Mouse (Mus musculus) embryonic facial prominence, embryonic 13.5 days (tissue): ENCODE data around the gene Ltbr. TPM values are rescaled to one million over a fixed set of nuclear protein-coding genes. Genes with fewer than 3 reads are reported as not detected.
A peak's percentile ranks its signal among the peaks of the same experiment; 100 is the strongest.

ENCODE experiments used
- ATAC-seq: fragments of 200-750 bp; cut with Nextera tagmentation; 2 replicates; pipeline ENCODE4 v1.8.0; 2017; ENCODE audit warnings: low read depth; ENCODE audit not compliant: insufficient number of reproducible peaks, insufficient read depth, low FRiP score, low TSS enrichment
- H3K27ac ChIP-seq: fragments of 300-500 bp; sonication (generic); 2 replicates; pipeline ENCODE4 v1.5.1; 2015; ENCODE audit warnings: moderate library complexity, mild to moderate bottlenecking, inconsistent platforms
- H3K27me3 ChIP-seq: fragments of 300-500 bp; sonication (generic); 2 replicates; pipeline ENCODE4 v1.6.1; 2015; ENCODE audit warnings: mild to moderate bottlenecking, inconsistent platforms
- H3K36me3 ChIP-seq: fragments of 300-500 bp; sonication (generic); 2 replicates; pipeline ENCODE4 v1.6.1; 2015; ENCODE audit warnings: mild to moderate bottlenecking, inconsistent platforms
- H3K4me1 ChIP-seq: fragments of 300-500 bp; sonication (generic); 2 replicates; pipeline ENCODE4 v1.6.1; 2015; ENCODE audit warnings: inconsistent platforms
- H3K4me2 ChIP-seq: fragments of 300-500 bp; sonication (generic); 2 replicates; pipeline ENCODE4 v1.6.1; 2015; ENCODE audit warnings: moderate library complexity, mild to moderate bottlenecking, inconsistent platforms
- H3K4me3 ChIP-seq: fragments of 300-500 bp; sonication (generic); 2 replicates; pipeline ENCODE4 v1.5.1; 2015; ENCODE audit warnings: mild to moderate bottlenecking, inconsistent platforms
- H3K9ac ChIP-seq: fragments of 300-500 bp; sonication (generic); 2 replicates; pipeline ENCODE4 v1.6.1; 2015; ENCODE audit warnings: mild to moderate bottlenecking, inconsistent platforms
- H3K9me3 ChIP-seq: fragments of 300-500 bp; sonication (generic); 2 replicates; pipeline ENCODE4 v1.6.1; 2016; ENCODE audit warnings: inconsistent platforms
- WGBS: fragments of 180-500 bp; shearing (Covaris S2); methylation state at CpG from one replicate; pipeline ENCODE4 v1.1.7; 2015; ENCODE audit warnings: mixed read lengths; 5-methylcytosine and 5-hydroxymethylcytosine counted together
- polyA plus RNA-seq: library from polyadenylated mRNA; unstranded; fragments of >200 nt; fragmentation: Nextera tagmentation; extraction: Ambion mirVana; gene quantifications from 2 replicates; pipeline ENCODE4 v1.2.1, GENCODE M21; 2015

The Ltbr gene
- polyA plus RNA-seq, 1 experiment from 2014 or later, result 33.1 TPM

GRCm38 (mm10) chr6:125352811-125353210 lies 39.1 kb upstream of the Ltbr start:
- ATAC-seq, result no peak
- H3K27me3 ChIP-seq, result no peaks in the 10 kb centered on the region
- H3K27ac ChIP-seq, result no peak overlapping the region
- H3K9me3 ChIP-seq, result no peaks in the 10 kb centered on the region
- H3K4me3 ChIP-seq, result no peak overlapping the region
- WGBS, result 49% methylated on average over 4 of the region's 4 CpGs
- no peak overlapping the region for H3K9ac ChIP-seq
- H3K4me2 ChIP-seq, result no peak overlapping the region
- H3K4me1 ChIP-seq, result peaks cover 69% of the 10 kb centered on the region
- H3K36me3 ChIP-seq, result peaks cover 9% of the 10 kb centered on the region

GRCm38 (mm10) chr6:125352046-125352384 lies 38.3 kb upstream of the Ltbr start:
- Histone ChIP-seq H3K27me3 (no peaks in the 10 kb centered on the region), H3K27ac (no peak overlapping the region), H3K9me3 (no peaks in the 10 kb centered on the region), H3K4me3 (no peak overlapping the region), H3K9ac (peak overlapping the region; percentile 46; the same call in 1 of the 2 replicates), H3K36me3 (peaks cover under 1% of the 10 kb centered on the region), H3K4me1 (peaks cover 69% of the 10 kb centered on the region), H3K4me2 (peak overlapping the region; percentile 90)
- 68% methylated on average over 5 of the region's 5 CpGs for WGBS
- ATAC-seq, result no peak

DNA sequence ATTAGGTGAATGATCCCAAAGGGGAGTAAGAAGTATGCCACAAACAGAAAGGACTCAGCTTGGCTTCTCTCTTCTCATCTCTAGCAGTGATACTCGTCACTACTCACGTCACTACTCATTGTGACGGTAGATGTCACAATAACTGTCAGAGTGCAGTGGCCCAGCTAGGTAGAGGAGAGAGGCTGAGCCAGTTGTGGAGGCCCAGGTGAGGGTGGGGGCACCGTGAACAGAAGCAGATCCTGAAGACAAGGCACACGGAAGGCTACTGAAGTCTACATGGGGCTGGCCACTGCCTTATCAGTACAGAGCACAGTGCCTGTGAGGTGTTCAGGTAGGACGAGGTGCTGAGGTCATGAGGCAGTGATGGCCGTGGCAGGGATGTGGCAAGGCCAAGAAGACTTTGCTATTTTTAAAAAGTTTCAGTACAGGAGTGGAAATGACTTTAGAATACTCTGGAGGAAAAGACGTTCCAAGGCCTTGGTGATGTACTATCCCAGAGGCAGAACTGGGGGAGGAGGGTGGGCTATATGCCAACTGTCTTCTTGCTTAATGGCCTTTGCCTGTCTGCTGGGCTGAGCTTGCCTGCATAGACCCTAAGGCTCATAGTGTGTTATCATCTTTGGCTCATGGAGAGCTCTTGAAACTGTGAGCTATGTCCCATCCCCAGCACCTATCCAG lies 37.8 kb upstream of the Ltbr start:
- ATAC-seq, result no peak
- Histone ChIP-seq H3K27me3 (no peaks in the 10 kb centered on the region), H3K9ac (0 out of 2 replicates have a peak overlapping the region, but pooled peaks have one; percentile 46), H3K4me2 (peak overlapping the region; percentile 90), H3K9me3 (no peaks in the 10 kb centered on the region), H3K4me3 (peak overlapping the region; percentile 80; the same call in 1 of the 2 replicates), H3K36me3 (no peaks in the 10 kb centered on the region), H3K27ac (no peak overlapping the region), H3K4me1 (peaks cover 68% of the 10 kb centered on the region)
- WGBS, result 59% methylated on average over 8 of the region's 8 CpGs

DNA sequence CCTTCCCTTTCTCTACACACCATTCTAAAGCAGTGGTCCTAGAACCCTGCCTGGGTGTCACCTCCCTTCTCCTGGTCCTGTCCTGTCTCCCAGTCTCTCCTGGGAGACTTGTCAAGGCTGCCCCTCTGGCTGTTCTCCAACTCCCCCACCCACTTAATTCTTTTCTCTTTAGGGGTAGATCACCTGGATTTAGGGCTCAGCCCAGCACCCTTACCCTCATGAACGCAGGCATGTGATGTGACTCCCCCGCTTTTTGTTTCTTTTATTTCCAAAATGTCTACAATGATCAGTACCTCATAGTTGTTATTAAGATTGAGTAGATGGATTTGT lies 37.3 kb upstream of the Ltbr start:
- peaks cover 63% of the 10 kb centered on the region for H3K4me1 ChIP-seq
- peak overlapping the region; percentile 91 for H3K27ac ChIP-seq
- 64% methylated on average over 2 of the region's 2 CpGs for WGBS

DNA sequence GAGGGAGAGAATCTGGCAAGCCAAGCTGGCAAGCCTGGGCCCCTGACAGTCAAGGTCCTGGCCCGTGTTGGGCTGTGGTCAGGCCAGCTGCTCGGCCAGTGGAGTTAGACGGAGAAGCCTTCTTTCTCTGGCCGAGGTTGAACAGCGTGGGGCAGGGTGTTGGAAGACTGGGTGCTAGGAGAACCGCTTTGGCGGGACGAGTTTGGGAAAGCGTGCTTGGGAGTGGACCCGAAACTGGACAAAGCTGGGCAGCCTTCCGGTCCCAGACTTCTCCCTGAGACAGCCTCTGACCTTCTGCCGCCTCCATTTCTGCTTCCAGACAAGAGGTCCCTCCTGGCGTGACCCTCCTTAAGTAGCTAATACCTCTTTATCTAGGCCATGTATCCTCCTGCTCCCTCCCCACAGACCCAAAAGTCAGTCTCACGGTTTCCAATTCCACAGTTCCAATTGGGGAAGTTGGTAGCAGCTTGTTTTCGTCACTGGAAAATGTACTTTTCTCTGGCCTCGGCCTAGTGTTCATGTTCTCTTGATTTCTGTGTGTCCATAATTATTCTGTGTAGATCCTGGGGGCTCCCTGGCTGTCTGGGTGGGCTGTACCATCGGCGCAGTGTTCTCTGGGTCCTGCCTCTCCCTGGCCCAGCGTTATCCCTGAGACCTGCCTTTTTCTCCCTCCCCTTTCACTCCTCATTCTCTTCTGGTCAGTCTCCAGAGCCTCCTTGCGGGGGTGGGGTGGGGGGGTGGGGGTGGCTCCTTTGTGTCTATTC lies 36.7 kb upstream of the Ltbr start:
- ATAC-seq, result no peak
- peak overlapping the region; percentile 83 for H3K9ac ChIP-seq
- peak overlapping the region; percentile 91 for H3K27ac ChIP-seq
- H3K27me3 ChIP-seq, result no peaks in the 10 kb centered on the region
- peak overlapping the region; percentile 90 for H3K4me2 ChIP-seq
- H3K36me3 ChIP-seq, result no peaks in the 10 kb centered on the region
- peak overlapping the region; percentile 80 for H3K4me3 ChIP-seq
- no peaks in the 10 kb centered on the region for H3K9me3 ChIP-seq
- WGBS, result 2% methylated on average over 20 of the region's 20 CpGs
- H3K4me1 ChIP-seq, result peaks cover 57% of the 10 kb centered on the region

More for the DNA sequence above, 37.3 kb upstream of the Ltbr start:
- no peaks in the 10 kb centered on the region for H3K27me3 ChIP-seq
- peak overlapping the region; percentile 90 for H3K4me2 ChIP-seq
- H3K9ac ChIP-seq, result peak overlapping the region; percentile 83
- no peaks in the 10 kb centered on the region for H3K36me3 ChIP-seq
- no peaks in the 10 kb centered on the region for H3K9me3 ChIP-seq
- no peak for ATAC-seq
- peak overlapping the region; percentile 80 for H3K4me3 ChIP-seq

DNA sequence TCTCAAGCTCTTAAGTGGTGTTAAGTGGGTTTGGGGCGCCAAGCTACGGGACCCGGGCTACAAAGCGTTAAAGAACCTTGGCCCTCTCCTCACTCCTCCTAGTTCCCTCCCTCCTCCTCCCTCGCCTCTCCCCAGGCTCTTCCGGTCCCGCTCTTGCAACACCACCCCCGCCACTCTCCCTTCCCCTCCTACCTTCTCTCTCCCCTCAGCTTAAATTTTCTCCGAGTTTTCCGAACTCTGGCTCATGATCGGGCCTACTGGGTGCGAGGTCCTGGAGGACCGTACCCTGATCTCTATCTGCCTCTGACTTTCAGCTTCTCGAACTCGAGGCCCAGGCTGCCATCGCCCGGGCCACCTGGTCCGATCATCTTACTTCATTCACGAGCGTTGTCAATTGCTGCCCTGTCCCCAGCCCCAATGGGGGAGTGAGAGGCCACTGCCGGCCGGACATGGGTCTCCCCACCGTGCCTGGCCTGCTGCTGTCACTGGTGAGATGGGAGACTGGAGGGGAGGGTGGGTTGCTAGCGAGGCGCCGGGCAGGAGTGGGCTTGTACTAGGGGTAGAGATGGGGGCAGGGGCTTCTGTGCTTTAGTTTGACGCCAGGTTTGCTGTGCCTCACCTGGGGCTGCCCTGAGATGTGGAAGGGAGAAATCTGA lies 36.0 kb upstream of the Ltbr start:
- Histone ChIP-seq H3K27me3 (no peaks in the 10 kb centered on the region), H3K4me3 (peak overlapping the region; percentile 80), H3K4me1 (peaks cover 55% of the 10 kb centered on the region), H3K36me3 (no peaks in the 10 kb centered on the region), H3K9me3 (no peaks in the 10 kb centered on the region), H3K27ac (peak overlapping the region; percentile 91), H3K9ac (peak overlapping the region; percentile 83), H3K4me2 (peak overlapping the region; percentile 90)
- peak; percentile 71 for ATAC-seq
- under 1% methylated on average over 27 of the region's 27 CpGs for WGBS

DNA sequence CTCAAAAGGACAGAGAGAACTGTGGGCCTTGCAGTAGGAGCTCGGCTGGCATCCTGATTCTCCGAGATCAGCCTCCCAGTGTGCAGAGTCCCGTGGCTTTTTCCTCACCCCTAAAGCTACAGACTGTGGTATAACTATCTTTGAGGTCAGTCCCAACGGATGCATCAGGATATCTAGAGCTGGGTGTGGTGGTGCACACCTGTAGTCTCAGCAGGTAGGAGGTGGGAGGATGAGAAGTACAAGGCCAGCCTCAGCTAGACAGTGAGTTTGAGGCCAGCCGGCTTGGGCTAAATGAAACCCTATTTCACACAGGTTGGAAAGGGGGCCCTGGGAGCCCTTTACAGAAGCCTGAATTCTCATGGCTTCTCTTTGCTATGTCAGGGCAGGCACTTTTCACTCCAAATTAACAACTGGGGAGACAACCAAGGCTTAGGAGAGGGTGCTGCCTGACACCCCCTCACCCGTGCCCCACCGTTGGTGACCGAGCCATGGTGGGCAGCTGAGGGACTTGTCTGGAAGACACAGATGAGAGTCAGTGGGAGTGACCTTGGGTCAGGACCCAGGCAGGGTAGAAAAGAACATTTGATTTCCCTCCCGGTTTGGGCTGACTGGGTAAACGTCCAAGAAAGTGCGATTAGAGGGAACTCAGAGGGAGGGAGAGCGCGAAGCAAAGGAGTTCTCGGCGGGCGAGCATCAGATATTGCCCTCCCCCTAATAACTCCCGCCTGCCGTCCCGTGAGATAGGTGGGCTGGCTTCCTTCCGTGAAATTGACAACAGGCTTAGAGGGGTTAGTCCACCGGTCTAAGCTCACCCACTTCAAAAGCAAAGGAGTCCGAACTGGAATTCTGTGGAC lies 35.3 kb upstream of the Ltbr start, which contains the start of gene Tnfrsf1a:
TSS of gene Tnfrsf1a (plus strand) at position 642 of the 854 bp plus-strand sequence.
- peaks cover 54% of the 10 kb centered on the region for H3K4me1 ChIP-seq

DNA sequence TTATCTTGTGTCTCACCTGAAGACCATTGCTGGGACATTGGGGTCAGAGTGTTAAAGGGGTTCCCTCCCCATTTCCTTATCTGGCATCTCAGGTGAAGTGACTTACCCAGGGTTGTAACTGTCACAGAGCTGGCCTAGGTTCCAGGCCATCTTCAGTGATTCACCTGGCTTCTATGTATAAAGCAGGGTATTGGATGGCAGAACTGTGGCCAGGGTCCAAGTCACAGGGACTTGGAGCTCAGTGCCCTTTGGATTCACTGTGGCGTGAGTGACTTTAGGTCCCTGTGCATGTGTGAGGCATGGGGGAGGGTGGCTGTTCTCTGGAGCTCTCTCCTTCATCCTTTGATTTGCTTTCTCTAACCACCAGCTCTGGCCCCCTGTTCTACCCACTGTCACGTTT lies 32.3 kb upstream of the Ltbr start:
- Histone ChIP-seq H3K27me3 (no peaks in the 10 kb centered on the region), H3K9ac (no peak overlapping the region), H3K4me3 (no peak overlapping the region), H3K27ac (no peak overlapping the region), H3K4me2 (no peak overlapping the region), H3K4me1 (peaks cover 40% of the 10 kb centered on the region), H3K9me3 (no peaks in the 10 kb centered on the region), H3K36me3 (no peaks in the 10 kb centered on the region)
- 61% methylated on average over 2 of the region's 2 CpGs for WGBS
- ATAC-seq, result no peak

More for the DNA sequence above, 35.3 kb upstream of the Ltbr start, which contains the start of gene Tnfrsf1a:
- Histone ChIP-seq H3K27me3 (no peaks in the 10 kb centered on the region), H3K9ac (peak within 1 kb of the TSS; percentile 83), H3K4me2 (peak within 1 kb of the TSS; percentile 90), H3K36me3 (no peaks in the 10 kb centered on the region), H3K27ac (peak within 1 kb of the TSS; percentile 91), H3K4me3 (peak within 1 kb of the TSS; percentile 80), H3K9me3 (no peaks in the 10 kb centered on the region)
- 6% methylated on average over 22 of the region's 22 CpGs for WGBS
- no peak for ATAC-seq

DNA sequence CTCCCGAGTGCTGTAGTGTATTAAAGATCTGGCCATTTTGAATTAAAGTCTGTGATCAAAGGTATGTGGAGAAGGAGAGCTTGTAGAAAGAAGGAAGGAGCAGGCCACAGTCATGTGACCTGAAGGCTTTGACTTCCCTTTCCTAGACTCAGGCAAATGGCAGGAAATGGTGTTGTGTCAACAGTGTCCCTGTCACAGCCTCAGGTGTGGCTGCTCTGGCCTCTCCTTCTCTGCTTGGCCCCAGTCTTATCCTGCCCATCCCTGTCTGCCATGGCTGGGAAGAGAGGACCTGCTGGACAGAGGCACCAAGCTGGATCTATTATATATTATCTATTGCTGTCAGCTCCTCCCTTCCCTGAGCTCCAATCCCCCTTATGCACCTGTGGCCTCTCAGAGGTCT lies 31.9 kb upstream of the Ltbr start:
- WGBS, result 56% methylated on average over 1 of the region's 1 CpGs
- ATAC-seq, result no peak
- no peaks in the 10 kb centered on the region for H3K27me3 ChIP-seq
- no peak overlapping the region for H3K27ac ChIP-seq
- H3K9ac ChIP-seq, result no peak overlapping the region
- H3K4me3 ChIP-seq, result no peak overlapping the region
- peaks cover 40% of the 10 kb centered on the region for H3K4me1 ChIP-seq
- no peaks in the 10 kb centered on the region for H3K9me3 ChIP-seq
- H3K36me3 ChIP-seq, result no peaks in the 10 kb centered on the region
- H3K4me2 ChIP-seq, result no peak overlapping the region

GRCm38 (mm10) chr6:125344866-125345265 lies 31.2 kb upstream of the Ltbr start:
- 56% methylated on average over 4 of the region's 4 CpGs for WGBS
- H3K27me3 ChIP-seq, result no peaks in the 10 kb centered on the region

GRCm38 (mm10) chr6:125344084-125344483 lies 30.4 kb upstream of the Ltbr start:
- Histone ChIP-seq H3K27me3 (no peaks in the 10 kb centered on the region), H3K36me3 (no peaks in the 10 kb centered on the region), H3K27ac (no peak overlapping the region; the same call in 1 of the 2 replicates), H3K9me3 (no peaks in the 10 kb centered on the region), H3K4me2 (no peak overlapping the region; the same call in 1 of the 2 replicates), H3K4me3 (no peak overlapping the region), H3K9ac (peak overlapping the region; percentile 32; the same call in 1 of the 2 replicates), H3K4me1 (peaks cover 42% of the 10 kb centered on the region)
- WGBS, result 34% methylated on average over 8 of the region's 8 CpGs
- ATAC-seq, result no peak

More at GRCm38 (mm10) chr6:125344866-125345265, 31.2 kb upstream of the Ltbr start:
- Histone ChIP-seq H3K36me3 (no peaks in the 10 kb centered on the region), H3K4me3 (no peak overlapping the region), H3K4me2 (no peak overlapping the region), H3K27ac (no peak overlapping the region), H3K9ac (no peak overlapping the region), H3K4me1 (peaks cover 44% of the 10 kb centered on the region), H3K9me3 (no peaks in the 10 kb centered on the region)
- no peak for ATAC-seq
